Mouse (Mus musculus) liver, embryonic 14.5 days (tissue): ENCODE measurements around the gene Uts2.
"Not testable (repeated sequence)": the region's sequence is repeated elsewhere in the genome, so short reads cannot be mapped to it uniquely, and the experiment has no call there.

ENCODE experiments used
- CTCF ChIP-seq: IDR thresholded peaks from 2 replicates; pipeline ENCODE4 v1.5.1; 2016; ENCODE audit warnings: antibody characterized with exemption, low read depth, control low read depth
- EP300 ChIP-seq: IDR thresholded peaks from 2 replicates; pipeline ENCODE4 v1.6.1; 2016; ENCODE audit warnings: antibody characterized with exemption, low read depth

DNA sequence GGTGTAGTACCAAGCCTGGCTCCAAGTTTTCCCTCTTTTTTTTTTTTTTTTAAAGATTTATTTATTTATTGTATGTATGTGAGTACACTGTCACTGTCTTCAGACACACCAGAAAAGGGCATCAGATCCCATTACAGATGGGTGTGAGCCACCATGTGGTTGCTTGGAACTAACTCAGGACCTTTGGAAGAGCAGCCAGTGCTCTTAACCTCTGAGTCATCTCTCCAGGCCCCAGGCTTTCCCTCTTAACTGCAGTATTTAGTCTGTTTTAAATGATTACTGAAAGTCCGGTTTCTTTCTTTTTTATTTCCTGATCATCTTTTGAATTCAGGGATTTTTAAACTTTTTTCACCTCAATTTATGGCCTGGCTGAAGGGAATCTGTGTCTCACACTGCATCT lies 20.5 kb downstream of the Uts2 start:
- TF ChIP-seq CTCF, EP300: not testable (repeated sequence)
